In the genomic region with DNA sequence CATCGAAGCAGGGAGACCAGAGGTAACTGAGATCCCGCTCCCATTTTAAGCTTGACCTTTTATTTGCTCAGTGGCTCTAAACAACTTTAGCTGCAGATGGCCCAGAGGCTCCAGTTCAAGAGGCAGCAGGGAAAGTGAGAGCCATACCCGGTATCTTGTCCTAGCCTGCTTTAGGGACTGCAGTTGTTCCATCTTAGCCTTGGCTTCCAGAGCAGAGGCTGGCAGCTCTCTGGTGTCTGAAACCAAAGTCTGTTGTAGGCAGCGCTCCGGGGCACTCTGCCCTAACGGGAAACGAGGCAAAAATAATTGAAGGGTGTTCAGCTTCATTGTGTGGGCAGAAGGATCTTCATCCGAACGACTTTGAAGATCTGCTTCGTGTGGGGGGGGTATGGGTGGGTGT, we compare ENCODE assay signal across 19 mouse cellular contexts. TPM values are rescaled to one million over a fixed set of nuclear protein-coding genes. Genes with fewer than 3 reads are reported as not detected.
DNase-seq lines count a peak whose midpoint lies in the region; ATAC-seq lines count a peak whose summit lies in the region.
"Had no signal": no experiment of that assay in that cellular context is flagged by ENCODE, and none has a peak within 500 bp of the region (broad histone marks: within the 10 kb centered on the region; RNA-seq: fewer than 3 reads in every experiment).

No protein-coding gene starts in this region.

- DNase-seq in cerebellum, postnatal 10 days = peak; percentile 51 to 72
- DNase-seq in cerebellum, postnatal 25 days = no peak
- DNase-seq in left cerebral cortex, postnatal 4 days = peak; percentile 27
- no peak for DNase-seq in left cerebral cortex, postnatal 14 days (ENCODE audit: low spot score in 2 of 2)
- DNase-seq in gastrocnemius, postnatal 25 days = peak; percentile 74
- peak; percentile 90 for DNase-seq in skeletal muscle tissue, adult 2 months (ENCODE audit: low read depth, low spot score)
- no peak for DNase-seq in adrenal gland, postnatal 10 days
- DNase-seq: adrenal gland, postnatal 14 days; cerebellum, adult 11-12 months; cerebellum, adult 8-10 months; forebrain, postnatal 0 days; heart, adult 2 months; heart, postnatal 14 days; heart, postnatal 4 days; kidney, adult 2 months had no signal

- ATAC-seq in erythroid progenitor cell, adult 5-6 weeks (replicated peaks; ENCODE audit: low FRiP score, poor library complexity, severe bottlenecking) = no peak
- ATAC-seq: forebrain, embryonic 14.5 days; forebrain, postnatal 0 days; intestine, postnatal 0 days; Patski had no signal

- intact Hi-C loops in left cerebral cortex, postnatal 4 days (cut with DNase I) = no loop called here
- intact Hi-C loops in left cerebral cortex, postnatal 14 days (cut with DNase I) = no loop called here

RNA-seq across cellular contexts. Expression of a gene that starts 25.8 kb away (rescaled TPM):
- 1 to 10 TPM; 4.1 to 4.5 TPM for total RNA-seq in left cerebral cortex, postnatal 4 days (2021)
- 1 to 10 TPM; 2.5 to 4.0 TPM for total RNA-seq in left cerebral cortex, postnatal 14 days (2021)
- 1 to 10 TPM; 3.6 to 4.7 TPM for total RNA-seq in gastrocnemius, postnatal 25 days (2021)
- total RNA-seq in erythroid progenitor cell, adult 5-6 weeks (2015; ENCODE audit: low replicate concordance) = 1.4 and 15.5 TPM in 2 replicates
- 1.4 and 8.2 TPM in 2 replicates for total RNA-seq in erythroid progenitor cell, adult 5-6 weeks (2017; ENCODE audit: low replicate concordance)
- 1 to 10 TPM; 8.4 to 9.0 TPM for total RNA-seq in adrenal gland, postnatal 10 days (2021)

RNA-seq across cellular contexts. Expression of a gene that starts 26.2 kb away (rescaled TPM):
- total RNA-seq in left cerebral cortex, postnatal 4 days (2021) = 10 to 100 TPM; 32.5 to 40.5 TPM
- 10 to 100 TPM; 40.5 to 44.9 TPM for total RNA-seq in left cerebral cortex, postnatal 14 days (2021)
- total RNA-seq in gastrocnemius, postnatal 25 days (2021) = 1,000 to 10,000 TPM in 1 of 2 experiments, 100 to 1,000 TPM in 1; 832 to 1,031 TPM
- total RNA-seq in erythroid progenitor cell, adult 5-6 weeks (2015; ENCODE audit: low replicate concordance) = 0.36 and 5.0 TPM in 2 replicates
- 5.7 and 7.8 TPM in 2 replicates for total RNA-seq in erythroid progenitor cell, adult 5-6 weeks (2017; ENCODE audit: low replicate concordance)
- 100 to 1,000 TPM; 137 to 157 TPM for total RNA-seq in adrenal gland, postnatal 10 days (2021)

Comparison
In these comparisons a context has a peak if more than half of its experiments do, and no peak if none do; other contexts are left out.
1. DNase-seq: peak in cerebellum, postnatal 10 days (2 of 2), left cerebral cortex, postnatal 4 days (single experiment), gastrocnemius, postnatal 25 days (single experiment) and skeletal muscle tissue, adult 2 months (single experiment); none in cerebellum, postnatal 25 days (0 of 2), left cerebral cortex, postnatal 14 days (0 of 2) and adrenal gland, postnatal 10 days (single experiment).
2. RNA of a gene that starts 26.2 kb away (total RNA-seq): 832 to 1,031 TPM in gastrocnemius, postnatal 25 days; 137 to 157 TPM in adrenal gland, postnatal 10 days, 40.5 to 44.9 TPM in left cerebral cortex, postnatal 14 days, 32.5 to 40.5 TPM in left cerebral cortex, postnatal 4 days and 0.36 to 7.8 TPM in erythroid progenitor cell, adult 5-6 weeks; every median in the first group is over 4 times any median in the second.